Comparison of ENCODE assay signal across 8 mouse cellular contexts in genomic region chr7:19716822-19717221, GRCm38 (mm10). TPM values are rescaled to one million over a fixed set of nuclear protein-coding genes. Genes with fewer than 3 reads are reported as not detected.
DNase-seq lines count a peak whose midpoint lies in the region; ATAC-seq and TF ChIP-seq lines count a peak whose summit lies in the region.

No protein-coding gene starts in this region.

- H3K4me1 ChIP-seq in kidney, embryonic 16.5 days (ENCODE audit: insufficient read depth, low read length): peaks cover 22% of the 10 kb centered on the region
- peaks cover 9% of the 10 kb centered on the region for H3K4me1 ChIP-seq in embryonic fibroblast, embryonic 13.5 days (ENCODE audit: control insufficient read depth, insufficient read depth, low read length)
- peaks cover 18% of the 10 kb centered on the region for H3K4me1 ChIP-seq in limb, embryonic 10.5 days
- H3K4me1 ChIP-seq in neural tube, embryonic 12.5 days: peaks cover 17% of the 10 kb centered on the region

- ATAC-seq in kidney, embryonic 16.5 days (ENCODE audit: low FRiP score, low TSS enrichment): no peak
- ATAC-seq in neural tube, embryonic 12.5 days (ENCODE audit: low FRiP score, low read depth): no peak
- no peak for ATAC-seq in inflammation-experienced regulatory T-cells, adult 6 months

- 0 out of 2 replicates have a peak overlapping the region, but pooled peaks have one; percentile 52 for H3K9ac ChIP-seq in kidney, embryonic 16.5 days (replicated peaks; ENCODE audit: low read length)
- H3K9ac ChIP-seq in neural tube, embryonic 12.5 days: 0 out of 2 replicates have a peak overlapping the region, but pooled peaks have one; percentile 17

- intact Hi-C loops in left cerebral cortex, postnatal 25 days (cut with DNase I): loop anchor here (1.0 to 5.0 kb wide), 2 partner anchors 33 to 795 kb away; partner anchors contain the start of gene Nectin2

- no peak for DNase-seq in kidney, postnatal 14 days
- DNase-seq in limb, embryonic 10.5 days (ENCODE audit: low spot score): no peak
- no peak for DNase-seq in thymus, postnatal 10 days (ENCODE audit: low spot score in 2 of 2)
- no peak for DNase-seq in left cerebral cortex, postnatal 25 days (ENCODE audit: low spot score in 2 of 2)

- H3K4me3 ChIP-seq in kidney, embryonic 16.5 days (ENCODE audit: low read length): no peak overlapping the region
- peak overlapping the region; percentile 24 for H3K4me3 ChIP-seq in embryonic fibroblast, embryonic 13.5 days (ENCODE audit: insufficient read depth, low read length)
- H3K4me3 ChIP-seq in limb, embryonic 10.5 days: peak overlapping the region; percentile 99
- H3K4me3 ChIP-seq in neural tube, embryonic 12.5 days: no peak overlapping the region

- no peak for TF ChIP-seq POLR2A in embryonic fibroblast, embryonic 13.5 days (IDR thresholded peaks at IDR 0.05; ENCODE audit: low read depth, low read length)

- no peaks in the 10 kb centered on the region for H3K27me3 ChIP-seq in kidney, embryonic 16.5 days (ENCODE audit: insufficient read depth, low read length)
- H3K27me3 ChIP-seq in limb, embryonic 10.5 days (ENCODE audit: low read depth, poor library complexity, severe bottlenecking): no peaks in the 10 kb centered on the region
- H3K27me3 ChIP-seq in neural tube, embryonic 12.5 days (replicated peaks): no peaks in the 10 kb centered on the region

- 91% methylated on average over 2 of the region's 2 CpGs for WGBS in kidney, embryonic 16.5 days
- WGBS in limb, embryonic 10.5 days: 71% methylated on average over 2 of the region's 2 CpGs
- WGBS in neural tube, embryonic 12.5 days: 87% methylated on average over 2 of the region's 2 CpGs

- peaks cover 58% of the 10 kb centered on the region for H3K36me3 ChIP-seq in kidney, embryonic 16.5 days (ENCODE audit: insufficient read depth, low read length)
- H3K36me3 ChIP-seq in limb, embryonic 10.5 days: peaks cover 66% of the 10 kb centered on the region
- peaks cover 31% of the 10 kb centered on the region for H3K36me3 ChIP-seq in neural tube, embryonic 12.5 days

- peaks cover 12% of the 10 kb centered on the region for H3K9me3 ChIP-seq in kidney, embryonic 16.5 days (ENCODE audit: low read length)
- peaks cover 6% of the 10 kb centered on the region; the same call in 1 of the 2 replicates for H3K9me3 ChIP-seq in limb, embryonic 10.5 days (replicated peaks)
- H3K9me3 ChIP-seq in neural tube, embryonic 12.5 days: peaks cover 10% of the 10 kb centered on the region; the same call in 1 of the 2 replicates

- TF ChIP-seq CTCF in embryonic fibroblast, embryonic 13.5 days (IDR thresholded peaks at IDR 0.05; ENCODE audit: borderline replicate concordance, insufficient read depth, low read length): no peak

- H3K27ac ChIP-seq in kidney, embryonic 16.5 days (ENCODE audit: low read length): peak overlapping the region; percentile 83; the same call in 1 of the 2 replicates
- H3K27ac ChIP-seq in embryonic fibroblast, embryonic 13.5 days (ENCODE audit: insufficient read depth, low read length): peak overlapping the region; percentile 91
- peak overlapping the region; percentile 75; the same call in 1 of the 2 replicates for H3K27ac ChIP-seq in limb, embryonic 10.5 days
- peak overlapping the region; percentile 63; the same call in 1 of the 2 replicates for H3K27ac ChIP-seq in neural tube, embryonic 12.5 days

- peak overlapping the region; percentile 72; the same call in 1 of the 2 replicates for H3K4me2 ChIP-seq in kidney, embryonic 16.5 days (replicated peaks; ENCODE audit: low read depth, low read length)
- H3K4me2 ChIP-seq in neural tube, embryonic 12.5 days (replicated peaks): peak overlapping the region; percentile 55

RNA-seq across cellular contexts. Expression of gene Tomm40, which starts 1.6 kb away (rescaled TPM):
- 136 and 153 TPM in 2 replicates for polyA plus RNA-seq in kidney, embryonic 16.5 days (2015; fragmentation: Nextera tagmentation; extraction: Ambion mirVana)
- polyA plus RNA-seq in embryonic fibroblast, embryonic 13.5 days (2011; ENCODE audit: insufficient read length, low read depth, missing spikeins): 38.1 and 51.3 TPM in 2 replicates
- 244 and 285 TPM in 2 replicates for polyA plus RNA-seq in limb, embryonic 10.5 days (2016; fragmentation: Nextera tagmentation; extraction: Ambion mirVana)
- 159 and 165 TPM in 2 replicates for polyA plus RNA-seq in neural tube, embryonic 12.5 days (2016; fragmentation: Nextera tagmentation; extraction: Ambion mirVana)
- 10 to 100 TPM in 1 of 3 experiments, 1 to 10 TPM in 2; 7.3 to 10.5 (median 8.0) TPM for polyA plus RNA-seq in inflammation-experienced regulatory T-cells, adult 6 months (2017; shearing (Covaris generic))
- 100 to 1,000 TPM; 112 to 115 TPM for total RNA-seq in left cerebral cortex, postnatal 25 days (2021)

RNA-seq across cellular contexts. Expression of gene Apoe, which starts 17.8 kb away (rescaled TPM):
- 291 and 312 TPM in 2 replicates for polyA plus RNA-seq in kidney, embryonic 16.5 days (2015; fragmentation: Nextera tagmentation; extraction: Ambion mirVana)
- polyA plus RNA-seq in embryonic fibroblast, embryonic 13.5 days (2011; ENCODE audit: insufficient read length, low read depth, missing spikeins): 8.5 and 34.9 TPM in 2 replicates
- polyA plus RNA-seq in limb, embryonic 10.5 days (2016; fragmentation: Nextera tagmentation; extraction: Ambion mirVana): 63.0 and 83.6 TPM in 2 replicates
- 204 and 207 TPM in 2 replicates for polyA plus RNA-seq in neural tube, embryonic 12.5 days (2016; fragmentation: Nextera tagmentation; extraction: Ambion mirVana)
- polyA plus RNA-seq in inflammation-experienced regulatory T-cells, adult 6 months (2017; shearing (Covaris generic)): 10 to 100 TPM in 2 of 3 experiments, 1 to 10 TPM in 1; 8.7 to 11.9 (median 10.6) TPM
- total RNA-seq in left cerebral cortex, postnatal 25 days (2021): 1,000 to 10,000 TPM; 2,052 to 2,099 TPM

RNA-seq across cellular contexts. Expression of gene Apoc1, which starts 24.4 kb away (rescaled TPM):
- 13.4 and 16.1 TPM in 2 replicates for polyA plus RNA-seq in kidney, embryonic 16.5 days (2015; fragmentation: Nextera tagmentation; extraction: Ambion mirVana)
- not detected in 2 replicates for polyA plus RNA-seq in embryonic fibroblast, embryonic 13.5 days (2011; ENCODE audit: insufficient read length, low read depth, missing spikeins)
- 3.0 and 4.8 TPM in 2 replicates for polyA plus RNA-seq in limb, embryonic 10.5 days (2016; fragmentation: Nextera tagmentation; extraction: Ambion mirVana)
- 4.9 and 7.2 TPM in 2 replicates for polyA plus RNA-seq in neural tube, embryonic 12.5 days (2016; fragmentation: Nextera tagmentation; extraction: Ambion mirVana)
- 1 to 10 TPM in 1 of 3 experiments, not detected in 2; 1.2 TPM for polyA plus RNA-seq in inflammation-experienced regulatory T-cells, adult 6 months (2017; shearing (Covaris generic))
- 1 to 10 TPM; 2.6 to 4.0 TPM for total RNA-seq in left cerebral cortex, postnatal 25 days (2021)

RNA-seq across cellular contexts. Expression of gene Nectin2, which starts 33.5 kb away (rescaled TPM):
- 150 and 157 TPM in 2 replicates for polyA plus RNA-seq in kidney, embryonic 16.5 days (2015; fragmentation: Nextera tagmentation; extraction: Ambion mirVana)
- 39.7 and 45.3 TPM in 2 replicates for polyA plus RNA-seq in embryonic fibroblast, embryonic 13.5 days (2011; ENCODE audit: insufficient read length, low read depth, missing spikeins)
- polyA plus RNA-seq in limb, embryonic 10.5 days (2016; fragmentation: Nextera tagmentation; extraction: Ambion mirVana): 78.1 and 87.9 TPM in 2 replicates
- polyA plus RNA-seq in neural tube, embryonic 12.5 days (2016; fragmentation: Nextera tagmentation; extraction: Ambion mirVana): 63.5 and 64.4 TPM in 2 replicates
- 1 to 10 TPM in 1 of 3 experiments, under 1 TPM in 1, not detected in 1; 0.13 to 1.0 TPM for polyA plus RNA-seq in inflammation-experienced regulatory T-cells, adult 6 months (2017; shearing (Covaris generic))
- total RNA-seq in left cerebral cortex, postnatal 25 days (2021): 1 to 10 TPM; 7.4 to 9.3 TPM

RNA-seq across cellular contexts. Expression of gene Apoc4, which starts 35.5 kb away (rescaled TPM):
- polyA plus RNA-seq in kidney, embryonic 16.5 days (2015; fragmentation: Nextera tagmentation; extraction: Ambion mirVana): 1.6 and 2.2 TPM in 2 replicates
- not detected in 2 replicates for polyA plus RNA-seq in embryonic fibroblast, embryonic 13.5 days (2011; ENCODE audit: insufficient read length, low read depth, missing spikeins)
- 0.06 TPM in 1 of 2 replicates, not detected in the other for polyA plus RNA-seq in limb, embryonic 10.5 days (2016; fragmentation: Nextera tagmentation; extraction: Ambion mirVana)
- polyA plus RNA-seq in neural tube, embryonic 12.5 days (2016; fragmentation: Nextera tagmentation; extraction: Ambion mirVana): not detected in 2 replicates
- 1 to 10 TPM in 2 of 3 experiments, not detected in 1; 1.0 to 1.4 TPM for polyA plus RNA-seq in inflammation-experienced regulatory T-cells, adult 6 months (2017; shearing (Covaris generic))
- not detected for total RNA-seq in left cerebral cortex, postnatal 25 days (2021)

Comparison
In these comparisons a context has a peak if more than half of its experiments do, and no peak if none do; other contexts are left out.
1. H3K4me3 ChIP-seq: peak in embryonic fibroblast, embryonic 13.5 days (single experiment) and limb, embryonic 10.5 days (single experiment); none in kidney, embryonic 16.5 days (single experiment) and neural tube, embryonic 12.5 days (single experiment).
2. Peak in every context shown above with its lines, with median percentiles within 50 percentile points of each other: H3K27ac ChIP-seq.